Mouse (Mus musculus): ENCODE measurements around the gene Sat1. TPM values are rescaled to one million over a fixed set of nuclear protein-coding genes. Genes with fewer than 3 reads are reported as not detected.
"Not testable (repeated sequence)": the region's sequence is repeated elsewhere in the genome, so short reads cannot be mapped to it uniquely, and the experiment has no call there.

Gene Sat1
- polyA plus RNA-seq (2014; fragmentation: Nextera tagmentation; extraction: Ambion mirVana): 79.8 and 80.0 TPM in 2 replicates

- Histone ChIP-seq H3K4me1 (replicated peaks; ENCODE audit: control insufficient read depth, insufficient read depth, low read length) (no peaks in the 10 kb centered on the region), H3K4me2 (replicated peaks) (peak within 1 kb of the TSS; percentile 57), H3K4me3 (replicated peaks; ENCODE audit: low read length) (peak within 1 kb of the TSS; percentile 44), H3K27me3 (ENCODE audit: control insufficient read depth, insufficient read depth, low read length) (no peaks in the 10 kb centered on the region), H3K36me3 (replicated peaks; ENCODE audit: control insufficient read depth, insufficient read depth) (no peaks in the 10 kb centered on the region), H3K9me3 (ENCODE audit: control insufficient read depth, low read length) (no peaks in the 10 kb centered on the region), H3K9ac (peak within 1 kb of the TSS; percentile 53), H3K27ac (peak within 1 kb of the TSS; percentile 38; the same call in 1 of the 2 replicates)
- 12% methylated on average over 26 of the region's 26 CpGs for WGBS
- DNase-seq (ENCODE audit: low spot score) (peak; percentile 85), ATAC-seq (ENCODE audit: low FRiP score) (peak; percentile 99)
Measured at GRCm38 (mm10) chrX:155216271-155216670, at the start of gene Sat1. Gene Sat1, minus strand, starts transcription at chrX:155216449.

GRCm38 (mm10) chrX:155262915-155263252 lies 46.6 kb upstream of the Sat1 start:
- H3K27ac ChIP-seq: no peak overlapping the region

GRCm38 (mm10) chrX:155262235-155262914 lies 46.1 kb upstream of the Sat1 start, which contains the start of gene Acot9:
Gene Acot9, plus strand, starts transcription at chrX:155262443.
- H3K27ac ChIP-seq: peak within 1 kb of the TSS; percentile 66
- H3K4me1 ChIP-seq (replicated peaks; ENCODE audit: control insufficient read depth, insufficient read depth, low read length): no peaks in the 10 kb centered on the region
- no peaks in the 10 kb centered on the region for H3K9me3 ChIP-seq (ENCODE audit: control insufficient read depth, low read length)
- WGBS: 24% methylated on average over 35 of the region's 37 CpGs
- H3K4me2 ChIP-seq (replicated peaks): peak within 1 kb of the TSS; percentile 50
- no peaks in the 10 kb centered on the region for H3K36me3 ChIP-seq (replicated peaks; ENCODE audit: control insufficient read depth, insufficient read depth)
- peak within 1 kb of the TSS; percentile 65 for H3K9ac ChIP-seq
- peak within 1 kb of the TSS; percentile 59 for H3K4me3 ChIP-seq (replicated peaks; ENCODE audit: low read length)
- H3K27me3 ChIP-seq (ENCODE audit: control insufficient read depth, insufficient read depth, low read length): no peaks in the 10 kb centered on the region
- peak; percentile 100 for ATAC-seq (ENCODE audit: low FRiP score)
- peak; percentile 83 for DNase-seq (ENCODE audit: low spot score)

More at GRCm38 (mm10) chrX:155262915-155263252, 46.6 kb upstream of the Sat1 start:
- Histone ChIP-seq H3K36me3 (replicated peaks; ENCODE audit: control insufficient read depth, insufficient read depth) (no peaks in the 10 kb centered on the region), H3K4me2 (replicated peaks) (peak overlapping the region; percentile 50), H3K9ac (peak overlapping the region; percentile 65), H3K4me3 (replicated peaks; ENCODE audit: low read length) (peak overlapping the region; percentile 59), H3K27me3 (ENCODE audit: control insufficient read depth, insufficient read depth, low read length) (no peaks in the 10 kb centered on the region), H3K4me1 (replicated peaks; ENCODE audit: control insufficient read depth, insufficient read depth, low read length) (no peaks in the 10 kb centered on the region), H3K9me3 (ENCODE audit: control insufficient read depth, low read length) (no peaks in the 10 kb centered on the region)
- no peak for ATAC-seq (ENCODE audit: low FRiP score)
- DNase-seq (ENCODE audit: low spot score): no peak
- WGBS: 43% methylated on average over 1 of the region's 1 CpGs

DNA sequence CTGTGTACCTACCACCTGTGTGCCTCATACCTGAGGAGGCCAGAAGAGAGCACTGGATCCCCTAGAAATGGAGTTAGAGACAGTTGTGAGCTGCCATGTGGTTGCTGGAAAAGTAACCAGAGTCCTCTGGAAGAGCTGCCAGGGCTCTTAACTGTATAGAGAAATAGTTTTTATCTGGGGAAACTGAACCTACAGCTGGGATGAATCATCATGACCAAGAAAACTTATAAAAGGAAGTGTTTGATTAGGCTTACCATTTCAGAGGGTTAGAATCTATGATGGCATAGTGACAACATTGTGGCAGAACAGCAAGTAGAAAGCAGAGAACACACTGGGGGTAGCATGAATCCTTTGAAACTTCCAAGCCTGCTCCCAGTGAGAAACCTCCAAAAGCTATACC lies 40.6 kb upstream of the Sat1 start:
- no peak overlapping the region for H3K9ac ChIP-seq
- H3K4me1 ChIP-seq (replicated peaks; ENCODE audit: control insufficient read depth, insufficient read depth, low read length): no peaks in the 10 kb centered on the region
- no peak overlapping the region for H3K27ac ChIP-seq
- no peaks in the 10 kb centered on the region for H3K9me3 ChIP-seq (ENCODE audit: control insufficient read depth, low read length)
- ATAC-seq (ENCODE audit: low FRiP score) (no peak), DNase-seq (ENCODE audit: low spot score) (no peak)
- H3K4me2 ChIP-seq (replicated peaks): no peak overlapping the region
- no peaks in the 10 kb centered on the region for H3K27me3 ChIP-seq (ENCODE audit: control insufficient read depth, insufficient read depth, low read length)
- no peaks in the 10 kb centered on the region for H3K36me3 ChIP-seq (replicated peaks; ENCODE audit: control insufficient read depth, insufficient read depth)
- no peak overlapping the region for H3K4me3 ChIP-seq (replicated peaks; ENCODE audit: low read length)

DNA sequence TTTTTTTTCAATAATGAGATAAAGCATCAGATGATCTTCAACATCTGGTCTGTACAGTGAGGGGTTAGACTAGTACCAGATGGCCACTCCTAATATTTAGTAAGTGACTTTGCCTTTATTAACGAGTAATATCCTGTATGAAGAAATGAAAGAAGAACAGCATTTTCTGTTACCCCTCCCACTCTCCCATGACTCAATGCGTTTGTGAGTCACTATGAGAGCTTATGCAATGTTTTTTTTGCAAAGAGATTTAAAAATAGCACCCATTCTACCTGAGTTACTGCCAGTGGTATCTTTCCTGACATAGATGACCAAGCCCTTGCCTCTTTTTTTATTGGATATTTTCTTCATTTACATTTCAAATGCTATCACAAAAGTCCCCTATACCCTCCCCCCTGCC lies 2.0 kb upstream of the Sat1 start:
- DNase-seq (ENCODE audit: low spot score) (no peak), ATAC-seq (ENCODE audit: low FRiP score) (no peak)
- Histone ChIP-seq H3K27ac (no peak overlapping the region), H3K9ac (no peak overlapping the region), H3K9me3 (ENCODE audit: control insufficient read depth, low read length) (no peaks in the 10 kb centered on the region), H3K4me3 (replicated peaks; ENCODE audit: low read length) (no peak overlapping the region), H3K36me3 (replicated peaks; ENCODE audit: control insufficient read depth, insufficient read depth) (no peaks in the 10 kb centered on the region), H3K4me2 (replicated peaks) (no peak overlapping the region), H3K4me1 (replicated peaks; ENCODE audit: control insufficient read depth, insufficient read depth, low read length) (no peaks in the 10 kb centered on the region), H3K27me3 (ENCODE audit: control insufficient read depth, insufficient read depth, low read length) (no peaks in the 10 kb centered on the region)
- WGBS: 78% methylated on average over 2 of the region's 2 CpGs

GRCm38 (mm10) chrX:155215501-155216248 lies 574 bp downstream of the Sat1 start:
- H3K27ac ChIP-seq: peak overlapping the region; percentile 38; the same call in 1 of the 2 replicates
- 24% methylated on average over 23 of the region's 24 CpGs for WGBS

GRCm38 (mm10) chrX:155214291-155215136 lies 1.7 kb downstream of the Sat1 start:
- H3K27me3 ChIP-seq (ENCODE audit: control insufficient read depth, insufficient read depth, low read length): no peaks in the 10 kb centered on the region
- no peak for ATAC-seq (ENCODE audit: low FRiP score)
- WGBS: 87% methylated on average over 5 of the region's 5 CpGs

More at GRCm38 (mm10) chrX:155215501-155216248, 574 bp downstream of the Sat1 start:
- Histone ChIP-seq H3K9ac (peak overlapping the region; percentile 53), H3K4me1 (replicated peaks; ENCODE audit: control insufficient read depth, insufficient read depth, low read length) (no peaks in the 10 kb centered on the region), H3K36me3 (replicated peaks; ENCODE audit: control insufficient read depth, insufficient read depth) (no peaks in the 10 kb centered on the region), H3K4me3 (replicated peaks; ENCODE audit: low read length) (peak overlapping the region; percentile 44), H3K9me3 (ENCODE audit: control insufficient read depth, low read length) (no peaks in the 10 kb centered on the region), H3K27me3 (ENCODE audit: control insufficient read depth, insufficient read depth, low read length) (no peaks in the 10 kb centered on the region), H3K4me2 (replicated peaks) (peak overlapping the region; percentile 57)
- peak; percentile 23 for DNase-seq (ENCODE audit: low spot score)
- peak; percentile 52 for ATAC-seq (ENCODE audit: low FRiP score)

DNA sequence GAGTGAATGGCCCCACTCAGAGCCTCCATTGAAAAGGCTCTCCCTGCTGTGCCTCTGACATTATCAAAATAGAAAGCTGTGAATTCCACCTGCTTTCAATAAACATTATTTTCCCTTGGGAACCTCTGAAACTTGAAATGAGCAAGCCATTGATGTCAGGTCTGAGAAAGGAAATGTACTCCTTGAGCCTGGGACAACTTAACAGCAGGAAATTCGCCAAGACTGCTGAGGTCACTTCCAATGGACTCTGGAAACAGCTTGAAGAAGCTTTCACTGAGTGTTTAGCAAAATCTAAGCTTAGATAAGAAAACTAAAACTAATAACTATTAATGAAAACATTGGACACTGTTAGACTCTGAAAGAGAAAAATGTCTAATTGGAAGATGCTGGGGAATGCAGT lies 7.6 kb downstream of the Sat1 start:
- Histone ChIP-seq H3K4me1 (replicated peaks; ENCODE audit: control insufficient read depth, insufficient read depth, low read length) (no peaks in the 10 kb centered on the region), H3K4me2 (replicated peaks) (no peak overlapping the region), H3K4me3 (replicated peaks; ENCODE audit: low read length) (no peak overlapping the region), H3K27ac (no peak overlapping the region), H3K36me3 (replicated peaks; ENCODE audit: control insufficient read depth, insufficient read depth) (no peaks in the 10 kb centered on the region), H3K9ac (no peak overlapping the region), H3K27me3 (ENCODE audit: control insufficient read depth, insufficient read depth, low read length) (no peaks in the 10 kb centered on the region), H3K9me3 (ENCODE audit: control insufficient read depth, low read length) (no peaks in the 10 kb centered on the region)
- ATAC-seq (ENCODE audit: low FRiP score): no peak
- DNase-seq (ENCODE audit: low spot score): no peak
- WGBS: 11% methylated on average over 1 of the region's 1 CpGs

More at GRCm38 (mm10) chrX:155214291-155215136, 1.7 kb downstream of the Sat1 start:
- no peaks in the 10 kb centered on the region for H3K36me3 ChIP-seq (replicated peaks; ENCODE audit: control insufficient read depth, insufficient read depth)
- H3K9ac ChIP-seq: no peak overlapping the region
- no peak overlapping the region for H3K27ac ChIP-seq
- H3K4me1 ChIP-seq (replicated peaks; ENCODE audit: control insufficient read depth, insufficient read depth, low read length): no peaks in the 10 kb centered on the region
- no peaks in the 10 kb centered on the region for H3K9me3 ChIP-seq (ENCODE audit: control insufficient read depth, low read length)
- DNase-seq (ENCODE audit: low spot score): no peak
- no peak overlapping the region for H3K4me2 ChIP-seq (replicated peaks)
- no peak overlapping the region for H3K4me3 ChIP-seq (replicated peaks; ENCODE audit: low read length)

DNA sequence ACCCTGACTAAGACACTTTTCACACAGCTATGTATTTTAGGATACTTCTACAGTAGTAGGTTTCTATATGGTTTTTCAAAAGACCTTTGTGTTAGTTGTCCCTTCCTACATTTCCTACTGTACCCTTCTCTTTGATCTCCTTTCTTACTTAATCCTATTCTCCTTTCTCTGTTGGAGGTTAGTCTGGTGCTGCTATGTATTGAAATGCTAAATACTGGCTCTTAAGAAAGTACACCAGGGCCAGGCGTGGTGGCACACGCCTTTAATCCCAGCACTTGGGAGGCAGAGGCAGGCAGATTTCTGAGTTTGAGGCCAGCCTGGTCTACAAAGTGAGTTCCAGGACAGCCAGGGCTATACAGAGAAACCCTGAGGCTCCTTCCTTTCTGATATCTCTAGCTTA lies 10.8 kb downstream of the Sat1 start:
- 78% methylated on average over 2 of the region's 2 CpGs for WGBS
- H3K27ac ChIP-seq; H3K4me3 ChIP-seq (replicated peaks; ENCODE audit: low read length); H3K9ac ChIP-seq; H3K4me2 ChIP-seq (replicated peaks); H3K9me3 ChIP-seq (ENCODE audit: control insufficient read depth, low read length); ATAC-seq (ENCODE audit: low FRiP score); DNase-seq (ENCODE audit: low spot score); H3K36me3 ChIP-seq (replicated peaks; ENCODE audit: control insufficient read depth, insufficient read depth); H3K27me3 ChIP-seq (ENCODE audit: control insufficient read depth, insufficient read depth, low read length); H3K4me1 ChIP-seq (replicated peaks; ENCODE audit: control insufficient read depth, insufficient read depth, low read length): not testable (repeated sequence)

Measured in hindbrain, embryonic 14.5 days (tissue).